Mouse (Mus musculus): ENCODE measurements at regions not wholly inside any gene's neighbourhood (a gene's known extent, or its start where the extent isn't known, plus 50 kb on each side); places are given as distances from the start of the nearest gene placed in this dataset.

- ATAC-seq (ENCODE audit: extremely low read depth, insufficient number of reproducible peaks, low FRiP score, poor library complexity, severe bottlenecking) (no peak), DNase-seq (ENCODE audit: low spot score) (no peak)
- no peaks in the 10 kb centered on the region for H3K4me1 ChIP-seq (ENCODE audit: insufficient read depth, low read depth, low read length)
- H3K27me3 ChIP-seq (ENCODE audit: insufficient read depth, low read length), result peaks cover 16% of the 10 kb centered on the region
- no peak overlapping the region for H3K4me3 ChIP-seq (ENCODE audit: low read depth, low read length)
- no peaks in the 10 kb centered on the region for H3K36me3 ChIP-seq (replicated peaks)
- H3K9me3 ChIP-seq (replicated peaks), result no peaks in the 10 kb centered on the region
- TF ChIP-seq CTCF (IDR thresholded peaks at IDR 0.05; ENCODE audit: low read depth, low read length) (no peak), GATA1 (IDR thresholded peaks at IDR 0.05; ENCODE audit: borderline replicate concordance, low read length) (no peak), TAL1 (conservative IDR thresholded peaks at IDR 0.05; ENCODE audit: low read depth, low read length) (no peak), POLR2AphosphoS5 (IDR thresholded peaks at IDR 0.05; ENCODE audit: insufficient replicate concordance, low read depth, low read length) (no peak), GATA2 (IDR thresholded peaks at IDR 0.05; ENCODE audit: borderline replicate concordance, low read depth, low read length) (no peak)
These were observed 59.4 kb upstream of the Errfi1 start for GRCm38 (mm10) chr4:150794257-150794794.

DNA sequence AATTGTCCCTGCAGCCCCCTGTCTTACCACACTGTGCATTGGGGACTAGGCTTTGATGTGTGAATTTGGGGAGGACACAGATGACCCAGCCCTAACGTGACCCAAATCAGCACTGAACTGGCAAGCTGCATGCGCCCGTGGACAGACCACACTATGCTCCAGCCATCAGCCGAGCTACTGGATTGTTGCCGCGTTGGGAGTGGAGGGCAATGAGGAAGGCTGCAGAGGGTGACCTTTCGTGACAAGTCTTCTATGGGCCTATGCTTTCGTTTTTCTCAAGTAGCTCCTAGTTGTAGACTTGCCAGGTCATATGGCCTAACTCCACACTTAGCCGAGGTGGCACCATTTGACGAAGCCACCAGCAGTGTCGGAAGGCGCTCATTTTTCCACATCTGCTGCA is 60.6 kb upstream of the Errfi1 start:
- H3K4me1 ChIP-seq (ENCODE audit: insufficient read depth, low read depth, low read length), result no peaks in the 10 kb centered on the region
- ATAC-seq (ENCODE audit: extremely low read depth, insufficient number of reproducible peaks, low FRiP score, poor library complexity, severe bottlenecking) (no peak), DNase-seq (ENCODE audit: low spot score) (no peak)
- no peak overlapping the region for H3K4me3 ChIP-seq (ENCODE audit: low read depth, low read length)
- H3K36me3 ChIP-seq (replicated peaks), result no peaks in the 10 kb centered on the region
- no peaks in the 10 kb centered on the region for H3K9me3 ChIP-seq (replicated peaks)
- TF ChIP-seq POLR2AphosphoS5 (IDR thresholded peaks at IDR 0.05; ENCODE audit: insufficient replicate concordance, low read depth, low read length), result no peak
- TF ChIP-seq GATA2 (IDR thresholded peaks at IDR 0.05; ENCODE audit: borderline replicate concordance, low read depth, low read length), result no peak
- TF ChIP-seq GATA1 (IDR thresholded peaks at IDR 0.05; ENCODE audit: borderline replicate concordance, low read length), result no peak
- TF ChIP-seq CTCF (IDR thresholded peaks at IDR 0.05; ENCODE audit: low read depth, low read length), result no peak
- no peak for TF ChIP-seq TAL1 (conservative IDR thresholded peaks at IDR 0.05; ENCODE audit: low read depth, low read length)
- H3K27me3 ChIP-seq (ENCODE audit: insufficient read depth, low read length), result peaks cover 16% of the 10 kb centered on the region

- Histone ChIP-seq H3K36me3 (replicated peaks) (no peaks in the 10 kb centered on the region), H3K4me1 (ENCODE audit: insufficient read depth, low read depth, low read length) (peaks cover 4% of the 10 kb centered on the region; the same call in 1 of the 2 replicates), H3K27me3 (ENCODE audit: insufficient read depth, low read length) (peaks cover 5% of the 10 kb centered on the region), H3K4me3 (ENCODE audit: low read depth, low read length) (no peak overlapping the region), H3K9me3 (replicated peaks) (no peaks in the 10 kb centered on the region)
- no peak for ATAC-seq (ENCODE audit: extremely low read depth, insufficient number of reproducible peaks, low FRiP score, poor library complexity, severe bottlenecking)
- no peak for DNase-seq (ENCODE audit: low spot score)
- TF ChIP-seq GATA2 (IDR thresholded peaks at IDR 0.05; ENCODE audit: borderline replicate concordance, low read depth, low read length) (no peak), GATA1 (IDR thresholded peaks at IDR 0.05; ENCODE audit: borderline replicate concordance, low read length) (no peak), POLR2AphosphoS5 (IDR thresholded peaks at IDR 0.05; ENCODE audit: insufficient replicate concordance, low read depth, low read length) (no peak), TAL1 (conservative IDR thresholded peaks at IDR 0.05; ENCODE audit: low read depth, low read length) (no peak), CTCF (IDR thresholded peaks at IDR 0.05; ENCODE audit: low read depth, low read length) (no peak)
These were observed 64.6 kb upstream of the Errfi1 start for GRCm38 (mm10) chr4:150789166-150789565.

- Histone ChIP-seq H3K27me3 (ENCODE audit: insufficient read depth, low read length) (peaks cover under 1% of the 10 kb centered on the region; the same call in 1 of the 2 replicates), H3K4me1 (ENCODE audit: insufficient read depth, low read depth, low read length) (peaks cover 4% of the 10 kb centered on the region; the same call in 1 of the 2 replicates), H3K4me3 (ENCODE audit: low read depth, low read length) (no peak overlapping the region), H3K9me3 (replicated peaks) (no peaks in the 10 kb centered on the region), H3K36me3 (replicated peaks) (no peaks in the 10 kb centered on the region)
- no peak for DNase-seq (ENCODE audit: low spot score)
- ATAC-seq (ENCODE audit: extremely low read depth, insufficient number of reproducible peaks, low FRiP score, poor library complexity, severe bottlenecking), result no peak
- TF ChIP-seq GATA2 (IDR thresholded peaks at IDR 0.05; ENCODE audit: borderline replicate concordance, low read depth, low read length) (no peak), GATA1 (IDR thresholded peaks at IDR 0.05; ENCODE audit: borderline replicate concordance, low read length) (no peak), TAL1 (conservative IDR thresholded peaks at IDR 0.05; ENCODE audit: low read depth, low read length) (no peak), CTCF (IDR thresholded peaks at IDR 0.05; ENCODE audit: low read depth, low read length) (no peak), POLR2AphosphoS5 (IDR thresholded peaks at IDR 0.05; ENCODE audit: insufficient replicate concordance, low read depth, low read length) (no peak)
These were observed 66.6 kb upstream of the Errfi1 start for GRCm38 (mm10) chr4:150787113-150787512.

DNA sequence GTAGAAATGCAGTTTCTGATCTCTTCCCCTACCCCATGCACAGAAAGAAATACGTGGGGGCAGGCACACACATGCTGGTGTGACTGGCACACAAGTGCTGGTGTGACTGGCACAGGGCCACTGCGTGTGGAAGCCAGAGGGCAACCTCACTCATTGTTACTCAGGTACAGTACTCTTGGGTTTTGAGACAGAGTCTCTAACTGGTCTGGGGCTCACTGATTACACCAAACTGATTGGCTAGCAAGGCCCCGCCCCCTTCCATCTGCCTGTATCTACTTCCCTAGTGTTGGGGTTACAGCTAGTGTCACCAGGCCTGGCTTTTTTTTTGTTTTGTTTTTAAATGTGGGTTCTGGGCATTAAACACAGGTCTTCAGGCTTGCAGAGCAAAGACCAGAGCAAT is 67.1 kb upstream of the Errfi1 start:
- TF ChIP-seq GATA2 (IDR thresholded peaks at IDR 0.05; ENCODE audit: borderline replicate concordance, low read depth, low read length), result no peak
- H3K36me3 ChIP-seq (replicated peaks), result no peaks in the 10 kb centered on the region
- peaks cover 4% of the 10 kb centered on the region; the same call in 1 of the 2 replicates for H3K27me3 ChIP-seq (ENCODE audit: insufficient read depth, low read length)
- ATAC-seq (ENCODE audit: extremely low read depth, insufficient number of reproducible peaks, low FRiP score, poor library complexity, severe bottlenecking) (no peak), DNase-seq (ENCODE audit: low spot score) (no peak)
- no peak overlapping the region for H3K4me3 ChIP-seq (ENCODE audit: low read depth, low read length)
- H3K4me1 ChIP-seq (ENCODE audit: insufficient read depth, low read depth, low read length), result peaks cover 4% of the 10 kb centered on the region; the same call in 1 of the 2 replicates
- no peaks in the 10 kb centered on the region for H3K9me3 ChIP-seq (replicated peaks)

GRCm38 (mm10) chr4:150784491-150785451 is 68.9 kb upstream of the Errfi1 start:
- TF ChIP-seq TAL1 (conservative IDR thresholded peaks at IDR 0.05; ENCODE audit: low read depth, low read length) (no peak), CTCF (IDR thresholded peaks at IDR 0.05; ENCODE audit: low read depth, low read length) (no peak), GATA2 (IDR thresholded peaks at IDR 0.05; ENCODE audit: borderline replicate concordance, low read depth, low read length) (no peak), GATA1 (IDR thresholded peaks at IDR 0.05; ENCODE audit: borderline replicate concordance, low read length) (no peak), POLR2AphosphoS5 (IDR thresholded peaks at IDR 0.05; ENCODE audit: insufficient replicate concordance, low read depth, low read length) (no peak)
- no peak for DNase-seq (ENCODE audit: low spot score)
- ATAC-seq (ENCODE audit: extremely low read depth, insufficient number of reproducible peaks, low FRiP score, poor library complexity, severe bottlenecking), result no peak

More at GRCm38 (mm10) chr4:150784491-150785451, 68.9 kb upstream of the Errfi1 start:
- Histone ChIP-seq H3K27me3 (ENCODE audit: insufficient read depth, low read length) (peaks cover 13% of the 10 kb centered on the region; the same call in 1 of the 2 replicates), H3K9me3 (replicated peaks) (no peaks in the 10 kb centered on the region), H3K36me3 (replicated peaks) (no peaks in the 10 kb centered on the region), H3K4me1 (ENCODE audit: insufficient read depth, low read depth, low read length) (peaks cover 4% of the 10 kb centered on the region; the same call in 1 of the 2 replicates), H3K4me3 (ENCODE audit: low read depth, low read length) (no peak overlapping the region)
